Mouse (Mus musculus): ENCODE measurements around the gene Grik5. TPM values are rescaled to one million over a fixed set of nuclear protein-coding genes. Genes with fewer than 3 reads are reported as not detected.
A peak's percentile ranks its signal among the peaks of the same experiment; 100 is the strongest.

Grik5 gene
- polyA plus RNA-seq, 1 experiment from 2014 or later: 8.3 TPM

DNA sequence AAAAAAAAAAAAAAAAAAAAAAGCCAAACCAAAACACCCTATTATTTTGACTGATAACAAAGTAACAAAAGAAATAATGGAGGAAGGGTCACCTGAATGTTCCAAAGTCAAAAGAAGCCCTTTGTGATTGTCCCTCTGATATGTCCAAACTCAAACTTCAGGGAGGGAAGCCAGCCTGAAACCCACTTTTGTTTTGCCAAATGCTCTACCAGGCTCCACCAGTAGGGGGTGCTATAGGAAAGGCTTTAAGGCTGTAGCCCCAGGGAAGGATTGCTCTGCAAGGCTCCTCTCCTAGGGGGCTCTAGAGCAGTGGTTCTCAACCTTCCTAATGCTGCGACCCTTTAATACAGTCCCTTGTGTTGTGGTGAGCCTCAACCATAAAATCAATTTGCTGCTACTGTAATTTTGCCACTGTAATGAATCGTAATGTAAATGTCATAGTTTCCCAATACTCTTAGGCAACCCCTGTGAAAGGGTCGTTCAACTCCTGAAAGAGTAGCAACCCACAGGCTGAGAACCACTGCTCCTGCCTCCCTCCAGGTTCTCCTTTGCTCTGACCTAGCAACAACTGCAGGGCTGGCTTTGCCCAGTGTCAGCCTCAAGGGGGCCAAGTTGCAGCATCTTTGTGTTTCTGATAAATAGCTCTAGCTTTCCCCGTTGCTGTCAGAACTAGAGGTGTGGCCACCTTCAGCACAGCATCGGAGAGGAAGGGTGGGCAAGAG, 42.0 kb downstream of the Grik5 start:
- no peak for ATAC-seq (ENCODE audit: insufficient number of reproducible peaks, insufficient read depth, low FRiP score, low read depth)
- Histone ChIP-seq H3K9me3 (ENCODE audit: control insufficient read depth, low read length) (no peaks in the 10 kb centered on the region), H3K4me1 (ENCODE audit: control insufficient read depth in 2 of 2, insufficient read depth in 2 of 2, low read length in 2 of 2) (peaks cover under 1 to 6% of the 10 kb centered on the region in 2 experiments; a peak in 3 of 4 replicates), H3K27ac (replicated peaks in 1 of 2; ENCODE audit: control insufficient read depth in 1 of 2, insufficient read depth in 1 of 2, low read depth in 2 of 2, low read length in 2 of 2) (no peak overlapping the region), H3K9ac (ENCODE audit: low read length) (no peak overlapping the region), H3K4me3 (ENCODE audit: control insufficient read depth in 1 of 2, insufficient read depth in 1 of 2, low read depth in 1 of 2, low read length in 2 of 2) (no peak overlapping the region), H3K36me3 (ENCODE audit: control insufficient read depth, insufficient read depth, low read length) (peaks cover 20% of the 10 kb centered on the region), H3K27me3 (ENCODE audit: control insufficient read depth, insufficient read depth, low read length) (no peaks in the 10 kb centered on the region), H3K4me2 (ENCODE audit: low read length) (no peak overlapping the region)
- WGBS: 39% methylated on average over 5 of the region's 5 CpGs

DNA sequence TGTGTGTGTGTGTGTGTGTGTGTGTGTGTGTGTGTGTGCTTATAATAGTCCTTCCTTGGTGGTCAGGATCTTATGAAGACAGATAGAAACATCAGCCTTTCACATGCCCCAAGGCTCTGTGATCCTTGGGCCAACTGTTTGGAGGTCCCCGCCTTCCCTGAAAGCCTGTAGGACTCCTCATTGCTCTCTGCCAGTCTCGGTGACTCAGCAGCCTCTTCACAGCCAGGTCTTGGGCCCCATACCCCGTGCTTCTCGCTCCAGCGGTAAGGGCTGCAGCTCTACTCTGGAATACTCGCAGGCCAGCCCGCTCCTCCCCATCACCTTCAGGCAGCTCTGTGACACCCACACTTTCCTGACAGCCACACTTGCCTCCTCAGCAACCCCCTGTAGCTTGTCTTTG, 45.7 kb downstream of the Grik5 start:
- ATAC-seq (ENCODE audit: insufficient number of reproducible peaks, insufficient read depth, low FRiP score, low read depth): no peak
- Histone ChIP-seq H3K36me3 (ENCODE audit: control insufficient read depth, insufficient read depth, low read length) (peaks cover 42% of the 10 kb centered on the region), H3K4me2 (ENCODE audit: low read length) (no peak overlapping the region), H3K27ac (replicated peaks in 1 of 2; ENCODE audit: control insufficient read depth in 1 of 2, insufficient read depth in 1 of 2, low read depth in 2 of 2, low read length in 2 of 2) (no peak overlapping the region), H3K27me3 (ENCODE audit: control insufficient read depth, insufficient read depth, low read length) (no peaks in the 10 kb centered on the region), H3K4me3 (ENCODE audit: control insufficient read depth in 1 of 2, insufficient read depth in 1 of 2, low read depth in 1 of 2, low read length in 2 of 2) (no peak overlapping the region), H3K9ac (ENCODE audit: low read length) (no peak overlapping the region), H3K9me3 (ENCODE audit: control insufficient read depth, low read length) (no peaks in the 10 kb centered on the region), H3K4me1 (ENCODE audit: control insufficient read depth in 2 of 2, insufficient read depth in 2 of 2, low read length in 2 of 2) (peaks cover 4 to 6% of the 10 kb centered on the region in 2 experiments; a peak in 3 of 4 replicates)
- WGBS: 44% methylated on average over 7 of the region's 7 CpGs

DNA sequence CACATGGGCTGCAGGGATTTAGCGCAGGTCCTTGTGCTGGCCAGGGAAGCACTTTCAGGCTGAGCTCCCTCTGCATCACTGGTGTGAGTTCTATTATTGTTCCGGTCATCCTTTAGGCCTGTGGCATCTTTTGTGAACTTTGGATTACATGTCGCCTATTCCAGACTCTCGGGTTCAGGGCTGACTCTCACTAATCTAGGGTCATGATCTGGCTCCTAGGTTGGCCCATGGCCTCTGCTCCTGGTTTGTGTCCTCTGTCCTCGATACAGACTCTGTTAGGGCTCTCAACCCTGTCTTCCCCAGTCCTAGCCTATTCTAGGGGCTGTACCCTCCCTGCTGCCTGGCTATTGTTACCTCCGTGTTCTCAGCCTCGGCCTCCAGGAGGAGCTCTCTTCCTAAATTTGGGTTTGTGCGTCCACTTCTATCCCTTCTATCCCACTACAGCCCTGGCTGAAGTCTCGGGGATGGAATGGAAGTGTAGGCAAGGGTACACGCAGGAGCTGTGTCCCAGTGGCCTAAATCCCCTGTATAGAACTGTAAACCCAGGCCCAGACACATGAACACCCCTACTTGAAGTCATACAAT, 46.2 kb downstream of the Grik5 start:
- WGBS: 57% methylated on average over 10 of the region's 10 CpGs
- ATAC-seq (ENCODE audit: insufficient number of reproducible peaks, insufficient read depth, low FRiP score, low read depth): no peak
- Histone ChIP-seq H3K9me3 (ENCODE audit: control insufficient read depth, low read length) (no peaks in the 10 kb centered on the region), H3K27ac (replicated peaks in 1 of 2; ENCODE audit: control insufficient read depth in 1 of 2, insufficient read depth in 1 of 2, low read depth in 2 of 2, low read length in 2 of 2) (no peak overlapping the region), H3K4me1 (ENCODE audit: control insufficient read depth in 2 of 2, insufficient read depth in 2 of 2, low read length in 2 of 2) (peaks cover 4 to 6% of the 10 kb centered on the region in 2 experiments; a peak in 3 of 4 replicates), H3K4me2 (ENCODE audit: low read length) (no peak overlapping the region), H3K36me3 (ENCODE audit: control insufficient read depth, insufficient read depth, low read length) (peaks cover 47% of the 10 kb centered on the region), H3K9ac (ENCODE audit: low read length) (no peak overlapping the region), H3K4me3 (ENCODE audit: control insufficient read depth in 1 of 2, insufficient read depth in 1 of 2, low read depth in 1 of 2, low read length in 2 of 2) (no peak overlapping the region), H3K27me3 (ENCODE audit: control insufficient read depth, insufficient read depth, low read length) (no peaks in the 10 kb centered on the region)

DNA sequence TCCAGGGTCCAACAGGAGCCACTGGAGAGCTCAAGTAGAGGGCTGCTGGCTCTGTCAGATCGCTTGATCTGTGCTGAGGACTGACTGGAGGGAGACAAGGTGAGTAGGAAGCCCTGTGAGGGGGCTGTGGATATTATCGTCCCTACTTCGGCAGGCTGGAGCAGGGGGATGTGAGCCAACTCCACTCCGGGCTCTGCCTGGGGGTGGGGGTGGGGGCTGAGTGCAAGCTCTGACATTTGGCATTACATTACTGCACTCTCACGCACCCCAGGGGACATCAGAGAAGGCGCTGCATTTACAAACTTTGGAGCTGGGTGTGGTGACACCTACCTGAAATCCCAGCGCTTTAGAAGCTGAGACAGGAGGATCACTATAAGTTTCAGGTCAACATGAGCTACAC, 60.6 kb downstream of the Grik5 start:
- H3K9me3 ChIP-seq (ENCODE audit: control insufficient read depth, low read length): no peaks in the 10 kb centered on the region

DNA sequence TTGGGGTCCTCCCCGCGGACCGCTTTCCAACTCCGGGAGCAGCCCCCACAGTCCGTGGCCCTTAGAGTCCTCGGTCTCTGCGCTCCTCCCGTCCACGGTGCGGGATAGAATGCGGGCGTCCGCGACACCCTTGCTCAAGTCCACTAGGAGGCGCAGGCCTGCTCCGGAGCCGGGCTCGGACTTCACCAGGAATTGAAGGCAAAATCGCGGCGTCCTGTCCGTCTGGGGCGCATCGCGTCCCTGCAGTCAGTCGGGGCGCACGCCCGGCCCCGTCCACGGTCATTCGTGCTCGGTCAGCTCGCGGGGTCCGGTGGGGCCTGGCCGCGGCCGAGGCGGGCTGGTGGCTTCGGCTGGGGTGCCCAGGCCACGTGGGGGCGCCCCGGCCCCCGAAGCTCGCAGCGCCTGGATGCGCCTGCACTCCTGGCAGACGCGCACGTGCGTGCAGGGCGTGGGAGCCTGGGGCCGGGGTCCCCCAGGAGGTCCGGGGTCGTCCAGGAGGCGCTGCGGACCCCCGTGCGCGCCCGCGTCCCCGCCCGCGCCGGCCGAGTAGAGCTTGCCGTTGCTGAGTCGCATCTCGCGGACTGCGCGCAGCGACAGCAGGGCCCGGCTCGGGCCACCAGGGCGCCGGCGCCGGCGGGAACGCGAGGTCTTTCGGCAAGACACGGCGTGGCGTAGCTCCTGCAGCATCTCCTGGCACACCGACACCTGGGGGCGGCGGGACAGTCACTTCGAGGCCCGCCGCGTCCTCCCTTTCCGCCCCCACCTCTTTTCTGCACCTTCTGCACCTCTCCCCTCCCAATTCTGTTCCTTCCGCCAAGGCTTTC, 61.8 kb downstream of the Grik5 start:
- peak overlapping the region; percentile 75 for H3K4me2 ChIP-seq (ENCODE audit: low read length)
- no peak overlapping the region for H3K27ac ChIP-seq (replicated peaks in 1 of 2; ENCODE audit: control insufficient read depth in 1 of 2, insufficient read depth in 1 of 2, low read depth in 2 of 2, low read length in 2 of 2)
- 2% methylated on average over 76 of the region's 97 CpGs for WGBS
- no peaks in the 10 kb centered on the region for H3K9me3 ChIP-seq (ENCODE audit: control insufficient read depth, low read length)
- peaks cover 76% of the 10 kb centered on the region for H3K27me3 ChIP-seq (ENCODE audit: control insufficient read depth, insufficient read depth, low read length)
- no peak overlapping the region; the same call in 1 of the 2 replicates for H3K9ac ChIP-seq (ENCODE audit: low read length)
- no peak for ATAC-seq (ENCODE audit: insufficient number of reproducible peaks, insufficient read depth, low FRiP score, low read depth)
- peaks cover 14 to 24% of the 10 kb centered on the region in 2 experiments; a peak in 3 of 4 replicates for H3K4me1 ChIP-seq (ENCODE audit: control insufficient read depth in 2 of 2, insufficient read depth in 2 of 2, low read length in 2 of 2)
- peak overlapping the region; percentile 31 to 36 for H3K4me3 ChIP-seq (ENCODE audit: control insufficient read depth in 1 of 2, insufficient read depth in 1 of 2, low read depth in 1 of 2, low read length in 2 of 2)
- peaks cover 17% of the 10 kb centered on the region for H3K36me3 ChIP-seq (ENCODE audit: control insufficient read depth, insufficient read depth, low read length)

More for the DNA sequence above, 60.6 kb downstream of the Grik5 start:
- H3K36me3 ChIP-seq (ENCODE audit: control insufficient read depth, insufficient read depth, low read length): peaks cover 26% of the 10 kb centered on the region
- H3K27ac ChIP-seq (replicated peaks in 1 of 2; ENCODE audit: control insufficient read depth in 1 of 2, insufficient read depth in 1 of 2, low read depth in 2 of 2, low read length in 2 of 2): no peak overlapping the region
- H3K4me1 ChIP-seq (ENCODE audit: control insufficient read depth in 2 of 2, insufficient read depth in 2 of 2, low read length in 2 of 2): peaks cover 11 to 20% of the 10 kb centered on the region in 2 experiments; a peak in 3 of 4 replicates
- ATAC-seq (ENCODE audit: insufficient number of reproducible peaks, insufficient read depth, low FRiP score, low read depth): no peak
- H3K27me3 ChIP-seq (ENCODE audit: control insufficient read depth, insufficient read depth, low read length): peaks cover 64% of the 10 kb centered on the region
- H3K9ac ChIP-seq (ENCODE audit: low read length): no peak overlapping the region
- WGBS: 51% methylated on average over 7 of the region's 7 CpGs
- H3K4me3 ChIP-seq (ENCODE audit: control insufficient read depth in 1 of 2, insufficient read depth in 1 of 2, low read depth in 1 of 2, low read length in 2 of 2): no peak overlapping the region
- H3K4me2 ChIP-seq (ENCODE audit: low read length): no peak overlapping the region

DNA sequence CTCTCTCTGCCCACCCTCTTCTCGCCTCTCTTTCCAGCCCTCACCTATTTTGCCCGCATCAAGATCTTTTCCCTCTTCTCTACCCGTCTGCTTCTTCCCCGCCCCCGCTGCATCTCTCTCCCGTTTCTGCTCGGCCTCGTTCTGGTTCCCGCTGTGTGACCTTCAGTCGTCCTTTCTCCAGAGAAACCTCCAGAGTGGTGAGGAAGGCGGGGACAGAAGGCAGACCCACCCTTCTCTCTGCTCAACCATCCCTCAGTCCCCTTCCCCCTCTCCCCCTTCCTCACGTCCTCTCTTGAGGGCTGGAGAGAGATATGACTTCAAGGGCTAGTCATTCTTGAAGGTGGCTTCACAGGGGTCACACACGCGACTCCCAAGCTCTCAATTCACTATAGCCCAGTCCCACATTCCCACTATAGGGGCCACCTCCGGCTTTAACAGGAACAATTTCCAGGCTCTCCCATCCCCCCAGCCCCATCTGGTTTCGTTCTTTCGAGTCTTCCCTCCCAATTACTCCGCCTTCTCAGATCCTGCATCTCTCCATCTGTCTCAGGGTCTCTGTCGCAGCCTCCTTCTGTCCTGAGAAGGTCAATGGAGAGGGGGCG, 62.9 kb downstream of the Grik5 start:
- WGBS: 9% methylated on average over 20 of the region's 20 CpGs

DNA sequence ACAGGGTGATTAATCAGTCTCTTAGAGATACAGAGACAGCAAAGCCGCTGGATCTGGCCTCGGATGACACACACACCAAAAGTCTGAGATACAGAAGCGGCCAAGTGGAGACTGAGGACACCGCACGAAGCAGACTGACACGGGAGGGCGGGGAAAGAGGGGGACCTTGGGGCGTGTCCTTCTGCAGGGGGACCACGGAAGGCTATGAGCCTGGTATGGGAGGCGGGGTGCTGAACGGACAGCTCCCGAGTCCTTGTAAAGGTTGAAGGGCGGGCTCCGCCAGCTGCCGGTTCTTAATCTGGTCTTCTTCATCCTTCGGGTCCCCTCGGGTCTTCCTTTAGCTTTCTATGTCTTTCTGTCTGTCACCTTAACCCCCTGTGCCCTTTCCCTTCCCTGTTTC, 63.5 kb downstream of the Grik5 start:
- H3K9ac ChIP-seq (ENCODE audit: low read length): no peak overlapping the region
- H3K9me3 ChIP-seq (ENCODE audit: control insufficient read depth, low read length): no peaks in the 10 kb centered on the region
- peak overlapping the region; percentile 45 for H3K4me2 ChIP-seq (ENCODE audit: low read length)
- H3K36me3 ChIP-seq (ENCODE audit: control insufficient read depth, insufficient read depth, low read length): peaks cover 6% of the 10 kb centered on the region; the same call in 1 of the 2 replicates
- peaks cover 92% of the 10 kb centered on the region for H3K27me3 ChIP-seq (ENCODE audit: control insufficient read depth, insufficient read depth, low read length)
- 1% methylated on average over 16 of the region's 17 CpGs for WGBS
- H3K4me3 ChIP-seq (ENCODE audit: control insufficient read depth in 1 of 2, insufficient read depth in 1 of 2, low read depth in 1 of 2, low read length in 2 of 2): peak overlapping the region in 1 of 2 experiments; percentile 19; a peak in 2 of 4 replicates
- no peak for ATAC-seq (ENCODE audit: insufficient number of reproducible peaks, insufficient read depth, low FRiP score, low read depth)
- peaks cover 15 to 28% of the 10 kb centered on the region in 2 experiments; a peak in 3 of 4 replicates for H3K4me1 ChIP-seq (ENCODE audit: control insufficient read depth in 2 of 2, insufficient read depth in 2 of 2, low read length in 2 of 2)
- no peak overlapping the region for H3K27ac ChIP-seq (replicated peaks in 1 of 2; ENCODE audit: control insufficient read depth in 1 of 2, insufficient read depth in 1 of 2, low read depth in 2 of 2, low read length in 2 of 2)

More for the DNA sequence above, 62.9 kb downstream of the Grik5 start:
- no peaks in the 10 kb centered on the region for H3K9me3 ChIP-seq (ENCODE audit: control insufficient read depth, low read length)
- peak overlapping the region in 1 of 2 experiments; percentile 19; a peak in 2 of 4 replicates for H3K4me3 ChIP-seq (ENCODE audit: control insufficient read depth in 1 of 2, insufficient read depth in 1 of 2, low read depth in 1 of 2, low read length in 2 of 2)
- no peak overlapping the region for H3K9ac ChIP-seq (ENCODE audit: low read length)
- peak overlapping the region; percentile 45 for H3K4me2 ChIP-seq (ENCODE audit: low read length)
- no peak for ATAC-seq (ENCODE audit: insufficient number of reproducible peaks, insufficient read depth, low FRiP score, low read depth)
- H3K27me3 ChIP-seq (ENCODE audit: control insufficient read depth, insufficient read depth, low read length): peaks cover 86% of the 10 kb centered on the region
- H3K27ac ChIP-seq (replicated peaks in 1 of 2; ENCODE audit: control insufficient read depth in 1 of 2, insufficient read depth in 1 of 2, low read depth in 2 of 2, low read length in 2 of 2): no peak overlapping the region
- H3K4me1 ChIP-seq (ENCODE audit: control insufficient read depth in 2 of 2, insufficient read depth in 2 of 2, low read length in 2 of 2): peaks cover 15 to 28% of the 10 kb centered on the region in 2 experiments; a peak in 3 of 4 replicates
- H3K36me3 ChIP-seq (ENCODE audit: control insufficient read depth, insufficient read depth, low read length): peaks cover 10% of the 10 kb centered on the region; the same call in 1 of the 2 replicates
